Mouse (Mus musculus) midbrain, embryonic 10.5 days (tissue): Measurements from ENCODE around the gene Sod2. TPM values are rescaled to one million over a fixed set of nuclear protein-coding genes. Genes with fewer than 3 reads are reported as not detected.
"Not testable (repeated sequence)": the region's sequence is repeated elsewhere in the genome, so short reads cannot be mapped to it uniquely, and the experiment has no call there.

Source experiments
- DNase-seq: peaks from one replicate; pipeline ENCODE4 v3.0.0-alpha.2; 2017; ENCODE audit warnings: low spot score
- H3K27ac ChIP-seq: fragments of 300-500 bp; sonication (generic); replicated peaks from 2 replicates; pipeline ENCODE4 v1.5.1; 2016; ENCODE audit warnings: mild to moderate bottlenecking
- H3K27me3 ChIP-seq: fragments of 300-500 bp; sonication (generic); 2 replicates; pipeline ENCODE4 v1.6.1; 2016; ENCODE audit warnings: low read depth, mild to moderate bottlenecking; ENCODE audit not compliant: poor library complexity, severe bottlenecking
- H3K36me3 ChIP-seq: fragments of 300-500 bp; sonication (generic); 2 replicates; pipeline ENCODE4 v1.6.1; 2016; ENCODE audit warnings: mild to moderate bottlenecking, moderate library complexity
- H3K4me1 ChIP-seq: fragments of 300-500 bp; sonication (generic); 2 replicates; pipeline ENCODE4 v1.6.1; 2016
- H3K4me3 ChIP-seq: fragments of 300-500 bp; sonication (generic); 2 replicates; pipeline ENCODE4 v1.5.1; 2016; ENCODE audit warnings: mild to moderate bottlenecking, moderate library complexity
- H3K9me3 ChIP-seq: fragments of 300-500 bp; sonication (generic); replicated peaks from 2 replicates; pipeline ENCODE4 v1.6.1; 2016; ENCODE audit warnings: mild to moderate bottlenecking
- WGBS: fragments of 180-500 bp; shearing (Covaris S2); methylation state at CpG from one replicate; pipeline ENCODE4 v1.1.7; 2016; 5-methylcytosine and 5-hydroxymethylcytosine counted together
- polyA plus RNA-seq: library from polyadenylated mRNA; unstranded; fragments of >200 nt; fragmentation: Nextera tagmentation; extraction: Ambion mirVana; gene quantifications from 2 replicates; pipeline ENCODE4 v1.2.1, GENCODE M21; 2016

The Sod2 gene
- polyA plus RNA-seq = 107 and 110 TPM in 2 replicates

DNA sequence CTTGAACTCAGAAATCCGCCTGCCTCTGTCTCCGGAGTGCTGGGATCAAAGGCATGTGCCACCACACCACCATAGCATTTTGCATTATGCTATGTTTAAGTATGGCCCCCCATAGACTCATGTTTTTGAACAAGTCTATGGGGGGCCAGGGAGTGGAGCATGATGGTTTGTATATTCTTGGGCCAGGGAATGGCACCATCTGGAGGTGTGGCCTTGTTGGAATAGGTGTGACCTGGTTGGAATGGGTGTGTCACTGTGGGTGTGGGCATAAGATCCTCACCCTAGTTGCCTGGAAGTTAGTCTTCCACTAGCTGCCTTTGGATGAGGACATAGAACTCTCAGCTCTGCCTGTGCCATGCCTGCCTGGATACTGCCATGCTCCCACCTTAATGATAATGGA lies at the start of gene Sod2:
Sod2 (plus strand) TSS at position 301 of the 400 bp plus-strand sequence.
- peak within 1 kb of the TSS; percentile 85 for H3K27ac ChIP-seq
- peaks cover 12% of the 10 kb centered on the region for H3K36me3 ChIP-seq
- H3K9me3 ChIP-seq, H3K27me3 ChIP-seq, DNase-seq: not testable (repeated sequence)
- 91% methylated on average over 2 of the region's 2 CpGs for WGBS
- H3K4me1 ChIP-seq = peaks cover 17% of the 10 kb centered on the region
- peak within 1 kb of the TSS; percentile 79 for H3K4me3 ChIP-seq

DNA sequence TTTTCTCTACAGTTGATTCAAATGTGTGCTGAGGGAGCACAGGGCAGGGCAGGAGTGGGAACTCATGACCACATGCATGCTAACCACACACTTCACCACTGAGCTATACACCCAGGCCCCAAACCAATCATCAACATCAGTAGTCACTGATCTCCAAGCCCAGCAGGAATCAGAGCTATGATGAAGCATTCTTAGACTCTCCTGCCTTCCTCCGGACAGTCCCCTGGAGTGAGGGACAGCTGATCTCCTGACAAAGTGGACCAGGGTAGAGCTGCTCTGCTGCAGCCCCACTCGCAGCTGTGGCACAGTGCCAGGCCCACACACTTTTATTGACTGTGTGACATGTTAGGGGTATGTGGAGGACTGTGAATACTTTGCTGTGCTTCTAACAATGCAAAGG lies 47.3 kb upstream of the Sod2 start:
- H3K9me3 ChIP-seq, H3K27me3 ChIP-seq, DNase-seq: not testable (repeated sequence)
- 0 out of 2 replicates have a peak overlapping the region, but pooled peaks have one; percentile 55 for H3K27ac ChIP-seq
- H3K4me1 ChIP-seq = peaks cover 19% of the 10 kb centered on the region
- WGBS = 50% methylated on average over 1 of the region's 2 CpGs
- peaks cover 36% of the 10 kb centered on the region for H3K36me3 ChIP-seq
- peak overlapping the region; percentile 44 for H3K4me3 ChIP-seq

DNA sequence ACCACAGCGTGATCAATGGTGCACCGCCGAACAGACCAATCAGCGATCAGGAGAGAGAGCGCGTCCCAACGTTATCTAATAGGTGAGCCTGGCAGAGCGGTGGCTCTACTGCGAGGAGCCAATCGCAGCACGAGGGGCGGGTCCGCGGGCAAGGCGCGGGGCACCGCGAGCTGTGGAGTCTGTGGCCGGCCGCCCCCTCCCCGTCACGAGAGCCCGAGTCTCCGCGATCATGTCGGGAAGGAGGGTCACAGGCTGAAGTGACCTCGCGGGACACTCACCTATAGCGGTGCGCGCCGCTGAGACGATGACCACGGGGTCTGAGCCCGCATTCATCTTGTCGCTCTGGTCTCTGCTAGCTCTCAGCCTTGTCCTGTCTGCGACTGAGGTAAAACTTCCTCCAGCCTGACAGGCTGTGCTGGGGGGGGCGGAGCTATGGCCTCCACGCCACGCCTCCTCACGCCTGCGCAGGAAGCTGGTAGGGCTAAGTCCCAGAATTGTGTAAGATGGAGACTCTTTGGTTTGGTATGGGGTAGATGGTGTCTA lies 46.2 kb upstream of the Sod2 start, which contains the start of gene Acat2:
Acat2 (minus strand) TSS at position 417 of the 543 bp plus-strand sequence.
- peaks cover 36% of the 10 kb centered on the region for H3K36me3 ChIP-seq
- no peaks in the 10 kb centered on the region for H3K9me3 ChIP-seq
- under 1% methylated on average over 42 of the region's 42 CpGs for WGBS
- no peaks in the 10 kb centered on the region for H3K27me3 ChIP-seq
- H3K4me3 ChIP-seq = peak within 1 kb of the TSS; percentile 72
- peak within 1 kb of the TSS; percentile 91 for H3K27ac ChIP-seq
- DNase-seq = peak; percentile 93
- H3K4me1 ChIP-seq = peaks cover 19% of the 10 kb centered on the region

DNA sequence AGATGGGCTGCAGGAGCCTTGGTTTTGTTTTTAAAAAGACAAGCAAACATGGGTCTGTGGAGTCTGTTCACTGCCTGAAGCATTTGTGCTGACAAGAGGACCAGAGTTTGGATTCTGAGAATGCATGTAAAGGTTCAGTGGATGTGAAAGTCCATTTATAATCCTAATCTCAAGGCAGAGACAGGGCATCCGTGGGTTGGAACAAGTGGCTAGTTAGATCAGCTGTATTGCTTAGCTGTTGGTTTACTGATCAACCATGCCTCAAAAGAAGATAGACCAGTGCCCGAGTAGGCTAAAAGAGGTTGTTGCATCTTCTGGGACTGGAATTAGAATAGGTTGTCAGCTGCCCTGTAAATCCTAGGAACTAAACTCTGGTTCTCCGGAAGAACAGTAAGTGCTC lies 43.2 kb upstream of the Sod2 start:
- H3K27ac ChIP-seq = no peak overlapping the region
- no peaks in the 10 kb centered on the region for H3K27me3 ChIP-seq
- H3K36me3 ChIP-seq = peaks cover 43% of the 10 kb centered on the region
- no peak overlapping the region for H3K4me3 ChIP-seq
- 93% methylated on average over 3 of the region's 3 CpGs for WGBS
- H3K9me3 ChIP-seq = no peaks in the 10 kb centered on the region
- DNase-seq = no peak
- peaks cover 17% of the 10 kb centered on the region for H3K4me1 ChIP-seq

DNA sequence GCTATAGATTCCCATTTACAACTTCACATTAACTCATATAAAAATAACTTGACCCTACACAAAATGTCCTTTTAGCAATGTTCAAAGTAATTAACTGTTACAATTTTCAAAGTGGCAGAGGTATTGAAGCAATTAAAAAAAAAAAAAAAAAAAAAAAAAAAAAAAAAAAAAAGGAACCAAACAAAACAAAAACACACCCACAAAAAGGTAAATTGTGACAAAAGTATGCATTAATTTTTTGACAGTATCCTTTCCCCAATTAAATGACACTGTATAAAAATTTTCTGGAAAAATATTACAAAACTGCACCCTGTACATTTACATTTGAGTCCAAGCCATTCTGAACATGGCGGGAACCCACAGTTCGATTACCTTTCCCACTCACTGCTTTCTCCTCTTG lies 39.5 kb upstream of the Sod2 start:
- Histone ChIP-seq H3K4me1 (no peaks in the 10 kb centered on the region), H3K27me3 (no peaks in the 10 kb centered on the region), H3K36me3 (peaks cover 74% of the 10 kb centered on the region), H3K9me3 (no peaks in the 10 kb centered on the region), H3K4me3 (no peak overlapping the region), H3K27ac (no peak overlapping the region)
- no peak for DNase-seq
- 89% methylated on average over 2 of the region's 2 CpGs for WGBS

DNA sequence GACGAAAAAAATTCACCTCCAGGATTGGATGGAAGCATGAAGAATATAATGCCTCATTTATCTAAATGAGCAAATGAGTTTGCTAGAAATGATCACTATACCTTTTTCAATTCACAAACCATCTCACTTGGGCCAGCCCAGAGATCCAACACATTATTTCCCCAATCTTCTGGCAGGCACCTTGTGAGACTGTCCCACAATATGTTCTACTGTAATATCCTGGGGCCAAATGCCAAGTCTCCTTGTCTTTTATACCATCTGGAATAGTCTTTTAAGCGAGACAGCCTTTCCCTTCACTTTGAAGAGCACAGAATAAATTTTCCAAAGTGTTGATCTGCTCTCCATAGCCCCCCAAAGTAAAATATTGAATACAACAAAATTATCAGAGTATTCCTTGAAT lies 32.8 kb upstream of the Sod2 start:
- Histone ChIP-seq H3K4me1 (no peaks in the 10 kb centered on the region), H3K27me3 (no peaks in the 10 kb centered on the region), H3K36me3 (peaks cover 85% of the 10 kb centered on the region), H3K4me3 (no peak overlapping the region), H3K27ac (no peak overlapping the region), H3K9me3 (no peaks in the 10 kb centered on the region)
- WGBS = 89% methylated on average over 2 of the region's 2 CpGs
- DNase-seq = no peak

DNA sequence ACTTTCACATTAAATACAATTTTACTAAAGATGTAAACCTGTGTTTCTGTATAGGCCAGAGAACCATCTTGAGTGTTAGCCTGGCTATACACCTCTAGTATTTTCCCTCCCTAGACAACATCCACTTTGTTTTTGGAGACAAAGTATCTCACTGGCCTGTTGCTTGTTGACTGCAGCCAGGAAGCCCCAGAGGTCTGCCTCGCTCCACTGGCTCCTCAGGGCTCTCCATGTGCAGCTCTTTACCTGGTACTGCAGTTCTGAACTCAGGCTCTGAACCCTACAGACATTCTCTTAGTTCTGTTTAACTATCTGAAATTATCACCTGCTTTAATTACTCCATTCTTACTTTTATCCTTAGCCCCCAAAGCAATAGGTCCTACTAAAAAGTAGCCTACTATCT lies 28.1 kb upstream of the Sod2 start:
- Histone ChIP-seq H3K9me3 (no peaks in the 10 kb centered on the region), H3K4me3 (no peak overlapping the region), H3K4me1 (no peaks in the 10 kb centered on the region), H3K27me3 (no peaks in the 10 kb centered on the region), H3K36me3 (peaks cover 85% of the 10 kb centered on the region), H3K27ac (no peak overlapping the region)
- 88% methylated on average over 1 of the region's 1 CpGs for WGBS
- no peak for DNase-seq

DNA sequence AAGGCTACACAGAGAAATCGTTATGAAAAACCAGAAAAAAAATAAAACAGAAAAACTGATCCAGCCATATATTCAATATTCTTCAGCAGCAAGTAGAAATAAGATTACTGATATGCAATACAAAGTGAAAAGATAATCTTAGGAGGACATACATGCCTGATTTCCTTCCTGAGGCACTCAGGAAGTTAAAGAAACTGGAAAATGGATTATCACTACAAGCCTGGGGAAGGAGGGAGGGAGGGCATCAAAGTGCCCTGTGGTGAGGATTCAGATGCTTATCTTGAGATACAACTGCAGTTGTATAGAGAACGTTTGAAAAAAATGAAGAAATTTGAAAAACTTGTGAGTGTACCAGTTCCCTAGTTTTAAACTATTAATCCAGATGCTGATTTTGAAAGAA lies 22.7 kb upstream of the Sod2 start:
- 87% methylated on average over 2 of the region's 2 CpGs for WGBS
- Histone ChIP-seq H3K27ac (no peak overlapping the region), H3K36me3 (peaks cover 95% of the 10 kb centered on the region), H3K4me1 (no peaks in the 10 kb centered on the region), H3K4me3 (no peak overlapping the region), H3K27me3 (no peaks in the 10 kb centered on the region), H3K9me3 (peaks cover 5% of the 10 kb centered on the region)
- DNase-seq = no peak

DNA sequence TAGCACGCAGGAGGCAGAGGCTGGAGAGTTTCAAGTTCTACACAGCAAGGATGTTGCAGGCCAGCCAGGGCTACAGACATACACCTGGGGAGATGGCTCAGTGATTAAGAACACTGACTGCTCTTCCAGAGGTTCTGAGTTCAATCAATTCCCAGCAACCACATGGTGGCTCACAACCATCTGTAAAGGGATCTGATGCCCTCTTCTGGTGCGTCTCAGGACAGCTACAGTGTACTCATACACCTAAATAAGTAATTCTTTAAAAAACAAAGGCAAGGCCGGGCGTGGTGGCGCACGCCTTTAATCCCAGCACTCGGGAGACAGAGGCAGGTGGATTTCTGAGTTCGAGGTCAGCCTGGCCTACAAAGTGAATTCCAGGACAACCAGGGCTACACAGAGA lies 18.6 kb upstream of the Sod2 start:
- H3K9me3 ChIP-seq, H3K27ac ChIP-seq, H3K4me3 ChIP-seq, H3K27me3 ChIP-seq, DNase-seq: not testable (repeated sequence)
- peaks cover 62% of the 10 kb centered on the region for H3K36me3 ChIP-seq
- WGBS = 96% methylated on average over 8 of the region's 8 CpGs
- peaks cover 11% of the 10 kb centered on the region for H3K4me1 ChIP-seq

DNA sequence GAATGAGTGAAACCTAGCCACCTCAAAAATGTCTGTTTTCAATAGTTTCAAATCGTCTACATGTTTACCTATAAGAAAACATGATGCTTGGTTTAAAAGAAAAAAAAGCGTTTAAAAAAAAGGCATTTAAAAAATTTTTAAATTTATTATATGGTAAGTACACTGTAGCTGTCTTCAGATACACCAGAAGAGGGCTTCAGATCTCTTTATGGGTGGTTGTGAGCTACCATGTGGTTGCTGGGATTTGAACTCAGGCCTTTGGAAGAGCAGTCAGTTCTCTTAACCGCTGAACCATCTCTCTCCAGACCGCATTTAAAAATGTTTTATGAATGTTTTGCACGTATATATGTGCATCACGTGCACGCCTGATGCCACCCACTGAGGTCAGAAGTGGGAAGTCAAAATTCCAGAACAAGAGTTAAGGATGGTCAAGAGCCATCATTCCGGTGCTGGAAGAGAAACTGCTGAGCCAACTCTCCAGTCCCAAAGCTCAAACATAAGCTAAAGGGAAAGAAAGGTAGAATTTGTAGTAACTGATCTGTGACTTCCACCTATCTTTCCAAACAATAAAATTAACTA lies 16.0 kb upstream of the Sod2 start:
- Histone ChIP-seq H3K4me3 (peak overlapping the region; percentile 99), H3K36me3 (peaks cover 36% of the 10 kb centered on the region), H3K27me3 (no peaks in the 10 kb centered on the region), H3K9me3 (peaks cover 5% of the 10 kb centered on the region), H3K4me1 (peaks cover 18% of the 10 kb centered on the region), H3K27ac (peak overlapping the region; percentile 100; the same call in 1 of the 2 replicates)
- WGBS = 70% methylated on average over 8 of the region's 8 CpGs
- DNase-seq = no peak

DNA sequence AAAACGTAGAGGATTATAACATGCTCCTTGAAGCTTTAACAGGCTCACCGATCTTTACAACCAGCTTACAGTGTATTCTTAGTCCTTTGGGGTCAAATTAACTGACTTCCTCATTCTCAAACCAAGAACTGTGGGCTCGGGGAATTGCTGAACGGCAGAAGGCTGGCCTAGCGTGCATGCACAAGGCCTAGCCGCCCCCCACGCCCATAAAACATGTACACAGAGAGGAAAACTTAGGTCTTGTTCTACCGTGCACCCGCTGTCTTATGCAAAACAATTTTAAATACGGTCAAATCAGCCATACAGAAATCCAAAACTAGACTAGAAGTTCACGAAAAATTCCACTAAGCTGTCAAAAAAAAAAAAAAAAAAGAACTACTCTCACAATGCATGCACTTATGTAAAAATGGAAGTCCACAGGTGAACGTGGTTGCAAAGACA lies 15.4 kb upstream of the Sod2 start:
- peaks cover 31% of the 10 kb centered on the region for H3K36me3 ChIP-seq
- peaks cover 5% of the 10 kb centered on the region for H3K9me3 ChIP-seq
- peaks cover 18% of the 10 kb centered on the region for H3K4me1 ChIP-seq
- no peaks in the 10 kb centered on the region for H3K27me3 ChIP-seq
- DNase-seq = peak; percentile 26
- WGBS = 7% methylated on average over 12 of the region's 12 CpGs
- peak overlapping the region; percentile 100 for H3K27ac ChIP-seq
- peak overlapping the region; percentile 99 for H3K4me3 ChIP-seq

DNA sequence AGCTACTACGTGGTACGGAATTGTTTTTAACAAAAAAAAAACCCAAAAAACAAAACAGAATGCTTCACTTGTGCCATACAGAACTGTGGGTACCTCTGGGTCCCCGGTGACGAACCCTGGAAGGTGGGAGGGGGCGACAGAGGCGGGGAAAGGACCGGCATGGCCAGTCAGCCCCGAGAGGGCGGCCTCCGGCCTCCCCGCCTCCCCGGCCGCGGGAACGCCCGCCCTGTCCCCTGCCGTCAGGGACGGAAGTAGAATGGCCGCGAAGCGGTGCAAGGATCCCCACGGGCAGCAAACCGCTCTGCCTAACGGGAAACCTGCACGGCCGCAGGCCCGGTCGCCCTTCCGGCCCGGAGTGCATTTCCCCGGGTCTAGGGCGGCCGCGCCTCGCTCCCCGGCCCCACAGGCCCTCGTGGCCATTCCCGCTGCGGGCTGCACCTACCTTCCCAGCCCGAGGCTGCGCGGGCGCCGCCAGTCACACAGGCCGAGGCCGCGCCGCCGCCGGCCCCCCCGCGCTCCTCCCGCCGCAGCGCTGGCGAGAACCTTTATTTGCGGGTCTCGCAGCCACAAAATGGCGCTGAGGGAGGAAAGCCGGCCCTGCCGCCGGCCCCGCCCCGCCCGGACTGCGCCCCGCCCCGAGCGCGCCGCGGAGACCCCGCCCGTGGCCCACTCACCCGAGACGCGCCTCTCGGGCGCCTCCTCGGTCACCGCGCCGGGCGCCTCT lies 14.8 kb upstream of the Sod2 start:
- Histone ChIP-seq H3K4me3 (peak overlapping the region; percentile 99), H3K27me3 (no peaks in the 10 kb centered on the region), H3K4me1 (peaks cover 18% of the 10 kb centered on the region), H3K36me3 (peaks cover 26% of the 10 kb centered on the region), H3K9me3 (peaks cover 5% of the 10 kb centered on the region), H3K27ac (peak overlapping the region; percentile 100)
- under 1% methylated on average over 75 of the region's 84 CpGs for WGBS
- peak; percentile 91 for DNase-seq

DNA sequence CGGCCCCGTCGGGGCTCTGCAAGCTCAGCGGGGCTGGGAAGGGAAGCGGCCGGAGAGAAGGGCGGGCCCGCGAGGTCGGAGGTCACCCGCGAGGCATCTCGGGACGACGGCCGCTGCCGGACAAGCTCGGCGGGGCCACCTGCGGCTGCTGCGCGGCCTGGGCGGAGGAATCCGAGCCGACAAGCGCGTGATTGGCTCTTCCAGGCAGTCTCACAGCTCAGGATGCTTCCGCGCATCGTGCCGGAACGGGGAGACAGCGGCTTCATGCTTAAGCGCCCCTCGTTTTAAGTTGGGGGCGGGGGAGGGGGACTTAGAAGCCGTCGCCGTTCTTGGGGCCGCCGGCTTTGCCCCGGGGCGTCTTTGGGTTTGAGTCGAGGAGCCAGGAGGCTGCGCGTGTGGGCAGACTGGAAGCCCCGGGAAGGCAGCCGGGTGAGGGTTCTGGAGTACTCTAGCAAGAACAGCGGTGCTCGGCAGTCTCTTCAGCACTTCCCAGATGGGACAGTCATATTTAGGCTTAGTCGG lies 14.1 kb upstream of the Sod2 start:
- peaks cover 21% of the 10 kb centered on the region for H3K36me3 ChIP-seq
- H3K4me1 ChIP-seq = peaks cover 18% of the 10 kb centered on the region
- H3K27ac ChIP-seq = peak overlapping the region; percentile 100
- H3K4me3 ChIP-seq = peak overlapping the region; percentile 99
- peak; percentile 97 for DNase-seq
- no peaks in the 10 kb centered on the region for H3K27me3 ChIP-seq
- H3K9me3 ChIP-seq = peaks cover 5% of the 10 kb centered on the region
- WGBS = under 1% methylated on average over 51 of the region's 51 CpGs
